Mouse (Mus musculus): Measurements from ENCODE around the gene Ccdc188. TPM values are rescaled to one million over a fixed set of nuclear protein-coding genes. Genes with fewer than 3 reads are reported as not detected.

Gene Ccdc188
- polyA plus RNA-seq, 1 experiment from 2014 or later, result not detected

Other genes with a start within 250 kb of the Ccdc188 start
- gene Vpreb2, start 237.5 kb upstream of the Ccdc188 start, polyA plus RNA-seq (2015; fragmentation: Nextera tagmentation; extraction: Ambion mirVana), result 0.37 TPM in 1 of 2 replicates, not detected in the other
- 71.2 and 75.7 TPM in 2 replicates for gene Dgcr6, start 165.0 kb upstream of the Ccdc188 start, polyA plus RNA-seq (2015; fragmentation: Nextera tagmentation; extraction: Ambion mirVana)
- 15.0 and 19.9 TPM in 2 replicates for gene Prodh, start 127.7 kb upstream of the Ccdc188 start, polyA plus RNA-seq (2015; fragmentation: Nextera tagmentation; extraction: Ambion mirVana)
- gene Rtn4r, start 90.2 kb upstream of the Ccdc188 start, polyA plus RNA-seq (2015; fragmentation: Nextera tagmentation; extraction: Ambion mirVana), result 4.1 and 4.7 TPM in 2 replicates
- 11.5 and 11.6 TPM in 2 replicates for gene Zdhhc8, start 17.3 kb downstream of the Ccdc188 start, polyA plus RNA-seq (2015; fragmentation: Nextera tagmentation; extraction: Ambion mirVana)
- 102 and 107 TPM in 2 replicates for gene Trmt2a, start 30.8 kb downstream of the Ccdc188 start, polyA plus RNA-seq (2015; fragmentation: Nextera tagmentation; extraction: Ambion mirVana)
- 535 and 668 TPM in 2 replicates for gene Ranbp1, start 30.9 kb downstream of the Ccdc188 start, polyA plus RNA-seq (2015; fragmentation: Nextera tagmentation; extraction: Ambion mirVana)
- gene Gm49776, start 40.4 kb downstream of the Ccdc188 start, polyA plus RNA-seq (2015; fragmentation: Nextera tagmentation; extraction: Ambion mirVana), result 3.3 TPM in 1 of 2 replicates, not detected in the other
- gene Dgcr8, start 71.4 kb downstream of the Ccdc188 start, polyA plus RNA-seq (2015; fragmentation: Nextera tagmentation; extraction: Ambion mirVana), result 21.4 and 24.8 TPM in 2 replicates
- 43.0 and 49.4 TPM in 2 replicates for gene Tango2, start 130.2 kb downstream of the Ccdc188 start, polyA plus RNA-seq (2015; fragmentation: Nextera tagmentation; extraction: Ambion mirVana)
- gene Arvcf, start 130.3 kb downstream of the Ccdc188 start, polyA plus RNA-seq (2015; fragmentation: Nextera tagmentation; extraction: Ambion mirVana), result 21.7 and 22.1 TPM in 2 replicates
- 25.4 and 25.8 TPM in 2 replicates for gene Txnrd2, start 208.5 kb downstream of the Ccdc188 start, polyA plus RNA-seq (2015; fragmentation: Nextera tagmentation; extraction: Ambion mirVana)
- gene Comt, start 209.0 kb downstream of the Ccdc188 start, polyA plus RNA-seq (2015; fragmentation: Nextera tagmentation; extraction: Ambion mirVana), result 89.5 and 97.1 TPM in 2 replicates